Comparison of ENCODE assay signal across 10 mouse cellular contexts in genomic region chr17:28259890-28260542, GRCm38 (mm10). TPM values are rescaled to one million over a fixed set of nuclear protein-coding genes. Genes with fewer than 3 reads are reported as not detected.
A peak's percentile ranks its signal among the peaks of the same experiment; 100 is the strongest.
DNase-seq lines count a peak whose midpoint lies in the region; TF ChIP-seq lines count a peak whose summit lies in the region.
"Had no signal": no experiment of that assay in that cellular context is flagged by ENCODE, and none has a peak within 500 bp of the region (broad histone marks: within the 10 kb centered on the region; RNA-seq: fewer than 3 reads in every experiment).

No protein-coding gene starts in this region.

- intact Hi-C loops in heart, postnatal 25 days (cut with DNase I), result no loop called here
- intact Hi-C loops in left cerebral cortex, postnatal 14 days (cut with DNase I), result no loop called here

- no peaks in the 10 kb centered on the region for H3K36me3 ChIP-seq in myocyte (ENCODE audit: control insufficient read depth, insufficient read depth)
- H3K36me3 ChIP-seq: forebrain, embryonic 15.5 days had no signal

- no peak overlapping the region for H3ac ChIP-seq in myocyte (ENCODE audit: control insufficient read depth, insufficient read length)

- TF ChIP-seq POLR2A in brain, embryonic 14.5 days (IDR thresholded peaks at IDR 0.05; ENCODE audit: borderline replicate concordance, extremely low read depth, insufficient read depth, insufficient read length, poor library complexity, severe bottlenecking), result no peak
- peak; percentile 33 for TF ChIP-seq POLR2A in myocyte (IDR thresholded peaks at IDR 0.05; ENCODE audit: insufficient read length, low read depth)

- peaks cover 81% of the 10 kb centered on the region for H3K79me2 ChIP-seq in myocyte (ENCODE audit: control insufficient read depth, insufficient read depth)

- H3K4me3 ChIP-seq in myocyte, result no peak overlapping the region
- H3K4me3 ChIP-seq: forebrain, embryonic 15.5 days had no signal

- TF ChIP-seq CTCF in brain, embryonic 14.5 days (IDR thresholded peaks at IDR 0.05; ENCODE audit: borderline replicate concordance, extremely low read depth, insufficient read depth, insufficient read length), result peak; percentile 44; the same call in 1 of the 2 replicates

- peak; percentile 32 for DNase-seq in heart, postnatal 4 days
- no peak for DNase-seq in heart, postnatal 25 days (ENCODE audit: low spot score)
- DNase-seq in CD4-positive helper T cell, adult 2 months (ENCODE audit: low read depth, low spot score), result peak; percentile 53
- no peak for DNase-seq in brain, embryonic 14.5 days (ENCODE audit: low read depth)
- no peak for DNase-seq in cerebellum, adult 11-12 months
- DNase-seq in retina, embryonic 14.5 days (ENCODE audit: low spot score), result no peak
- no peak for DNase-seq in left cerebral cortex, postnatal 14 days (ENCODE audit: low spot score in 2 of 2)
- DNase-seq: kidney, adult 18-20 months had no signal

- no peaks in the 10 kb centered on the region for H3K27me3 ChIP-seq in myocyte (ENCODE audit: control insufficient read depth, insufficient read depth, insufficient read length)
- H3K27me3 ChIP-seq: forebrain, embryonic 15.5 days had no signal

- peak overlapping the region; percentile 57 for H3K4me2 ChIP-seq in myocyte (ENCODE audit: low read depth)
- H3K4me2 ChIP-seq: forebrain, embryonic 15.5 days had no signal

TF ChIP-seq in myocyte, 11 proteins besides CTCF, POLR2A, EP300 and RAD21:
- no peak for TF ChIP-seq TCF3 (IDR thresholded peaks at IDR 0.05; ENCODE audit: insufficient read length, low read depth)
- TF ChIP-seq CEBPB (IDR thresholded peaks at IDR 0.05; ENCODE audit: insufficient read depth, poor library complexity, severe bottlenecking), result 0 out of 2 replicates have a peak, but pooled peaks have one; percentile 28
- TF ChIP-seq MYOD1 (IDR thresholded peaks at IDR 0.05; ENCODE audit: control insufficient read depth in 1 of 3, insufficient read length in 2 of 3, low read depth in 2 of 3), result no peak
- no peak for TF ChIP-seq SRF (IDR thresholded peaks at IDR 0.05; ENCODE audit: control insufficient read depth, insufficient read length, low read depth)
- no peak for TF ChIP-seq USF1 (IDR thresholded peaks at IDR 0.05; ENCODE audit: low read depth)
- no peak for TF ChIP-seq MYOG (IDR thresholded peaks at IDR 0.05; ENCODE audit: control insufficient read depth in 1 of 3, insufficient read depth in 1 of 3, insufficient read length in 2 of 3, low read depth in 2 of 3)

RNA-seq across cellular contexts. Expression of gene Ppard, which starts 27.5 kb away (rescaled TPM):
- 10 to 100 TPM; 21.9 to 22.3 TPM for total RNA-seq in heart, postnatal 4 days (2021)
- 10 to 100 TPM; 40.4 to 40.6 TPM for total RNA-seq in heart, postnatal 25 days (2021)
- polyA plus RNA-seq in brain, embryonic 14.5 days (2012; rRNA removed), result 13.9 and 18.3 TPM in 2 replicates
- 32.6 TPM for polyA plus RNA-seq in myocyte (2012; fragmentation: generic; extraction: Trizol)
- total RNA-seq in left cerebral cortex, postnatal 14 days (2021), result 10 to 100 TPM; 28.3 to 28.7 TPM

RNA-seq across cellular contexts. Expression of gene Def6, which starts 52.4 kb away (rescaled TPM):
- 1 to 10 TPM; 2.8 to 3.3 TPM for total RNA-seq in heart, postnatal 4 days (2021)
- 1 to 10 TPM; 2.4 to 2.8 TPM for total RNA-seq in heart, postnatal 25 days (2021)
- polyA plus RNA-seq in brain, embryonic 14.5 days (2012; rRNA removed), result 4.5 and 6.9 TPM in 2 replicates
- 3.4 TPM for polyA plus RNA-seq in myocyte (2012; fragmentation: generic; extraction: Trizol)
- 1 to 10 TPM; 4.7 to 5.3 TPM for total RNA-seq in left cerebral cortex, postnatal 14 days (2021)

RNA-seq across cellular contexts. Expression of gene Fance, which starts 53.3 kb away (rescaled TPM):
- 10 to 100 TPM; 18.7 to 19.4 TPM for total RNA-seq in heart, postnatal 4 days (2021)
- total RNA-seq in heart, postnatal 25 days (2021), result 10 to 100 TPM; 10.5 to 11.1 TPM
- 14.2 and 19.6 TPM in 2 replicates for polyA plus RNA-seq in brain, embryonic 14.5 days (2012; rRNA removed)
- polyA plus RNA-seq in myocyte (2012; fragmentation: generic; extraction: Trizol), result 28.5 TPM
- 10 to 100 TPM; 28.3 to 29.6 TPM for total RNA-seq in left cerebral cortex, postnatal 14 days (2021)

Comparison
In these comparisons a context has a peak if more than half of its experiments do, and no peak if none do; other contexts are left out.
1. DNase-seq: peak in heart, postnatal 4 days (single experiment) and CD4-positive helper T cell, adult 2 months (single experiment); none in heart, postnatal 25 days (single experiment), brain, embryonic 14.5 days (single experiment), cerebellum, adult 11-12 months (single experiment), retina, embryonic 14.5 days (single experiment) and left cerebral cortex, postnatal 14 days (0 of 2).